Mouse (Mus musculus) hindbrain, embryonic 14.5 days (tissue): ENCODE data around the gene Gm960. TPM values are rescaled to one million over a fixed set of nuclear protein-coding genes. Genes with fewer than 3 reads are reported as not detected.

Experiments
- ATAC-seq: fragments of 200-750 bp; cut with Nextera tagmentation; 2 replicates; pipeline ENCODE4 v1.8.0; 2017; ENCODE audit warnings: moderate number of reproducible peaks, mild to moderate bottlenecking, moderate TSS enrichment, moderate library complexity; ENCODE audit not compliant: low FRiP score
- DNase-seq: peaks from one replicate; pipeline ENCODE4 v3.0.0-alpha.2; 2015; ENCODE audit warnings: low spot score
- H3K27ac ChIP-seq: fragments of 300-500 bp; sonication (generic); 2 replicates; pipeline ENCODE4 v1.5.1; 2014; ENCODE audit warnings: mild to moderate bottlenecking, moderate library complexity
- H3K27me3 ChIP-seq: fragments of 300-500 bp; sonication (generic); 2 replicates; pipeline ENCODE4 v1.6.1; 2014; ENCODE audit warnings: mild to moderate bottlenecking, low read length, mixed read lengths; ENCODE audit not compliant: control insufficient read depth, insufficient read depth
- H3K36me3 ChIP-seq: fragments of 300-500 bp; sonication (generic); replicated peaks from 2 replicates; pipeline ENCODE4 v1.6.1; 2014; ENCODE audit not compliant: control insufficient read depth, insufficient read depth
- H3K4me1 ChIP-seq: fragments of 300-500 bp; sonication (generic); replicated peaks from 2 replicates; pipeline ENCODE4 v1.6.1; 2014; ENCODE audit warnings: antibody characterized with exemption, low read length, mixed read lengths; ENCODE audit not compliant: control insufficient read depth, insufficient read depth
- H3K4me2 ChIP-seq: fragments of 300-500 bp; sonication (generic); replicated peaks from 2 replicates; pipeline ENCODE4 v1.6.1; 2014; ENCODE audit warnings: mild to moderate bottlenecking, moderate library complexity
- H3K4me3 ChIP-seq: fragments of 300-500 bp; sonication (generic); replicated peaks from 2 replicates; pipeline ENCODE4 v1.5.1; 2014; ENCODE audit warnings: mild to moderate bottlenecking, low read length
- H3K9ac ChIP-seq: fragments of 300-500 bp; sonication (generic); 2 replicates; pipeline ENCODE4 v1.6.1; 2014
- H3K9me3 ChIP-seq: fragments of 300-500 bp; sonication (generic); 2 replicates; pipeline ENCODE4 v1.6.1; 2016; ENCODE audit warnings: low read length; ENCODE audit not compliant: control insufficient read depth
- WGBS: fragments of 180-500 bp; shearing (Covaris S2); extraction: QIAGEN DNeasy Blood & Tissue Kit; methylation state at CpG from one replicate; pipeline ENCODE4 v1.1.7; 2014; 5-methylcytosine and 5-hydroxymethylcytosine counted together
- polyA plus RNA-seq: library from polyadenylated mRNA; unstranded; fragments of >200 nt; fragmentation: Nextera tagmentation; extraction: Ambion mirVana; gene quantifications from 2 replicates; pipeline ENCODE4 v1.2.1, GENCODE M21; 2014

The Gm960 gene
- polyA plus RNA-seq, 1 experiment from 2014 or later: 6.3 TPM

DNA sequence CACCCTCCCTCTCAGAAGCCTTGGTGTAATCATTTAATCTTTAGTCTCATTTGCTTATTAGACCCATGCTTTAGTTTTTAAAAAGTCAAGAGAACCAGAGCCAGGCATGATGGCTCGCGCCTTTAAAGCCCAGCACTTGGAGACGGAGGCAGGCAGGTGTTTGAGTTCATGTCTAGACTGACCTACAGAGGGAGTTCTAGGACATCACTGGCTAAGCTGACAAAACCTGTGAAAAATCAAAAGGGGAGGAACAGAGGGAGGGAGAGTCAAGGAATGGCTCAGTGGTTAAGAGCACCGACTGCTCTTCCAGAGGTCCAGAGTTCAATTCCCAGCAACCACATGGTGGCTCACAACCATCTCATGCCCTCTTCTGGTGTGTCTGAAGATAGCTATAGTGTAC lies 62.5 kb downstream of the Gm960 start:
- H3K9me3 ChIP-seq: no peaks in the 10 kb centered on the region
- ATAC-seq: no peak
- no peak overlapping the region for H3K4me2 ChIP-seq
- 64% methylated on average over 4 of the region's 4 CpGs for WGBS
- H3K36me3 ChIP-seq: no peaks in the 10 kb centered on the region
- H3K4me3 ChIP-seq: no peak overlapping the region
- H3K27me3 ChIP-seq: no peaks in the 10 kb centered on the region
- H3K9ac ChIP-seq: no peak overlapping the region
- no peak overlapping the region for H3K27ac ChIP-seq
- H3K4me1 ChIP-seq: no peaks in the 10 kb centered on the region
- no peak for DNase-seq

DNA sequence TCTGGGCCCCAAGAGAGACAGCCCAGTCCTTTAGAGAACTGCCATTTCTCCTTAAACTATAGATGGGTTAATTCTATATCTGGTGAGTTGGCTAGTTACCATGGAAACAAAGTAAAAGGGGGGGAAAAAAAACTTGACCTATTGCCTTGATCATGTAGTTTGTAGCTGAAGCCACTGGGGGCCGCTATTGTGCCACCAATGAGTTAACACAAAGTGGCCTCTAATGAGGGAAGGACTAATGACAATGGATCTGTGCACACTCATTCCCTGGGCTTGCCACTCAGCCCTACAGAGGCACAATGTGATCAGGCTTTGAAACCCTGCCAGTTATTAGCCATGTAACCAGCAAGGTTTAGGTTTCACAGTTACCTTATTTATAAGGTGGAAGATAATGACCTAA lies 69.6 kb downstream of the Gm960 start:
- peak overlapping the region; percentile 14; the same call in 1 of the 2 replicates for H3K9ac ChIP-seq
- ATAC-seq (peak; percentile 68), DNase-seq (peak; percentile 88)
- 0% methylated on average over 1 of the region's 1 CpGs for WGBS
- H3K4me2 ChIP-seq: no peak overlapping the region
- peaks cover 23% of the 10 kb centered on the region for H3K4me1 ChIP-seq
- no peaks in the 10 kb centered on the region for H3K27me3 ChIP-seq
- peaks cover 4% of the 10 kb centered on the region; the same call in 1 of the 2 replicates for H3K36me3 ChIP-seq
- H3K4me3 ChIP-seq: no peak overlapping the region
- no peaks in the 10 kb centered on the region for H3K9me3 ChIP-seq
- peak overlapping the region; percentile 69 for H3K27ac ChIP-seq

DNA sequence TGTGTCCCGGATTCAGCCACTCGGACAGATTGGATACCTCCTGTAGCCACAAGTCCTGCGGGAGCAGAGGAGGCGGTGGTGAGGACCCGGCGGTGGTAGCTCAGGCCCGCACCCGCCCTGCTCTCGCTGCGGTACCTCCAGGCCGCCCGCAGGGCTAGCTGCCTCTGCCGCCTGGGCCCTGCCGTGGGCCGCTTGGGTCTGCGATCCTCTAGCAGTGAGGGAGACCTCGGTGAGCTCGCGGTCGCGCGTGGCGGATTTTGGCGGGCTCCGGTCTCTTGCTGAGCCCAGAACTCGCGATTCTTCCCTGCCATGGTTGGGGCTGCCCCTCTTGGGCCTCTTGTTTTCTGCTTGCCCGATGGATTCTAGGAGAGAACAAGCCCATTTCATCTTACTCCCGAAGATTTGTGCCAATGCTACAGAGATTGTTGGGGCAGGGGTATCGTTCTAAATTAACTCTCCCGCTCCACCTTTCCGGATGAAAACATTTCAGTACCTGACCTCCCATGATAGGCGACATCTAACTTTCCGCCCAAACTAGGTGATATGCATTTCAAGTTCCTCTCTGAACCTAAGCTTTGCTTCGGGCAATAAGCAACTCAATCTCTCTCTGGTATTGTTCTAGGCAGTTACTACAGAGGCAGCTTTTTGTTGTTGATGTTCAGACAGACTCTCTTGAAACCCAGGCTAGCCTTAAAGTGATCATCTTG lies 72.5 kb downstream of the Gm960 start:
- H3K9me3 ChIP-seq: no peaks in the 10 kb centered on the region
- peak overlapping the region; percentile 89 for H3K27ac ChIP-seq
- no peak for DNase-seq
- H3K4me3 ChIP-seq: peak overlapping the region; percentile 51
- peak overlapping the region; percentile 84 for H3K9ac ChIP-seq
- H3K27me3 ChIP-seq: no peaks in the 10 kb centered on the region
- peak overlapping the region; percentile 68 for H3K4me2 ChIP-seq
- H3K4me1 ChIP-seq: peaks cover 23% of the 10 kb centered on the region
- peak; percentile 43; the same call in 1 of the 2 replicates for ATAC-seq
- peaks cover 33% of the 10 kb centered on the region for H3K36me3 ChIP-seq
- 3% methylated on average over 34 of the region's 35 CpGs for WGBS

DNA sequence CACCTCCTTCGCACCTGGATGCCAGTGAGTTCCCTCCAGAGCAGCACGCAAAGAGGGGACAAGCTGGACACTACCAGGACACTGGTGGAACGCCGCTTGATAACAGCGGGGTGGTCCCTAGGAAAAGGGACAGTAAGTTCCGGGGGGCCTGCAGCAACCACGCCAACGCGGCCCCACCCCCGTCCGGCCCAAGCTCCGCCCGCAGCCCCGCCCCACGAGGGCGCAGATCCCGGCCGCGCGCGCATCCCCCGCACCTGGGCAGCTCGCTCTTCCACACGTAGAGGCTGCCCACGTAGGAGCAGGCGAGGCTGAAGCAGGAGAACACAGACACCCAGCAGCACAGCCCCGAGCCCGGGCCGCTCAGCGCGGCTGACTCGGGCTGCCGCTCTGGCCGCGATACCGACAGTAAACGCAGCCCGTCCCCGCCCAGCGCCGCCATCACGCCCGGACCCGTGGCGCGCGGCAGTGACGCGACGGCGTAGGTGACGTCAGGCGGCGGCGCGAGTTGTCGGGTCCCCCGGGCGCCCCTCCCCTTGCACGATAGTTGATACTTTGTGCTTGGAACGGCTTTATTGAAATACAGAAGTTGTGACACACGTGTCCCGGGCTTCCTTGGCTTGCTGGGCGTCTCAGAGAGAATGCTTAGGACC lies 73.2 kb downstream of the Gm960 start, which contains the start of gene Rce1:
Gene Rce1 (minus strand): TSS at position 463 of the 650 bp plus-strand sequence.
- WGBS: under 1% methylated on average over 64 of the region's 64 CpGs
- Histone ChIP-seq H3K9ac (peak within 1 kb of the TSS; percentile 84), H3K27me3 (no peaks in the 10 kb centered on the region), H3K27ac (peak within 1 kb of the TSS; percentile 89), H3K4me3 (peak within 1 kb of the TSS; percentile 51), H3K4me1 (peaks cover 23% of the 10 kb centered on the region), H3K36me3 (peaks cover 39% of the 10 kb centered on the region), H3K4me2 (peak within 1 kb of the TSS; percentile 81), H3K9me3 (no peaks in the 10 kb centered on the region)
- ATAC-seq (peak; percentile 89), DNase-seq (peak; percentile 95)

DNA sequence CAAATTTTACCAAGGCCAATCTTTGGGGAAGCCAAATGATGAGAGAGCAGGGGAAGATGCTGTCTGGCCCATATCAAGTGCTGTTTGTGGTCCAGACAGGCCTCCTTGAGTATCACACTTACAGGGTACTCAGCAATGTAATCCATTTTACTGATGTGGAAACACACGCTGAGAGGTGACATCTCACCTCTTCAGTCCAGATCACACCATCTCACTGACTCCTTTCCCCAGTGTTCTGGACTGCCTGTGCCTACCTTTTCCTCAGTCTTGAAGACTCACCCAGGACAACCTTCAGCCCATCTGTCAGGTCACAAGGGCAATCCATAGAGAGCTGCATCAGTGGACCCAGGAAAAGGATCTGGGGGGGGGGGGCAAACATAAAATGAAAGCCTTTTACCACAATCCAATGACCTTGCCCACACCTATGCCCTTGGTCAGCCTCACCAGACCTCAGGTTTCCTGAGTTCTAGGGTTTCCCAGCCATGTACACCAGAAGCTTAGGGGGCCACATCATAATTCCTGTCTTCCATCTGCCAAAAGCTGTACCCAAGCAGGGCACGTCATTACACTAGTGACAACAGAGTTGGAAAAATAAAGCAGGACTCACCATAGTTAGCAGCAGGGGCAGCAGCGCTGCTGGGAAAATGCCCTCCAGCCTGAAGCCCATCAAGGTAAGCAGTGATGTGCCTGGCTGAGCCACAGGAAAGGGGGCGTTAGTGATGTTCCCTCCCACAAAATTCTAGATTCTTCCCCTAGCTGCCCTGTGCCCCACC lies 73.9 kb downstream of the Gm960 start:
- H3K27ac ChIP-seq: peak overlapping the region; percentile 89; the same call in 1 of the 2 replicates
- peaks cover 23% of the 10 kb centered on the region for H3K4me1 ChIP-seq
- peak overlapping the region; percentile 84 for H3K9ac ChIP-seq
- H3K36me3 ChIP-seq: peaks cover 40% of the 10 kb centered on the region
- no peaks in the 10 kb centered on the region for H3K27me3 ChIP-seq
- no peaks in the 10 kb centered on the region for H3K9me3 ChIP-seq
- DNase-seq (no peak), ATAC-seq (no peak)
- peak overlapping the region; percentile 81 for H3K4me2 ChIP-seq
- 35% methylated on average over 4 of the region's 4 CpGs for WGBS
- peak overlapping the region; percentile 51 for H3K4me3 ChIP-seq

DNA sequence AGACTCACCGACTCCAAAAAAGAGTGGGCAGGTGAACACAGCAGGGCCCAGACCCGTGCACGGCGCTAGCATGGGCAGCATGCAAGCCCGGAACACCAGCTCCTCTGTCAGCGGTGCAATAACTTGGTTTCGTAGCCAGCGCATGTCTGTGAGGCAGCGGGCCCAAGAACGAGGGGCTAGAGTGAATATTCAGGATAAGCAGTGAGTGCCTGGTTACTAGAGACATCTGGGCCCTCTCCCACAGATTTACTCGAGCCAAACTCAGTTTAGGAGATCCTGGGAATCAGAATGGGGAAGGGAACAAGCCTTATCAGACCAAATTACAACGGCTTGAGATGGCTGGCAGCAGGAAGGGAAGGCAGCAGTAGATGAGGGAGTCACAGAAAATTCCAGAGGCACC lies 74.5 kb downstream of the Gm960 start:
- Histone ChIP-seq H3K4me3 (no peak overlapping the region), H3K36me3 (peaks cover 40% of the 10 kb centered on the region), H3K4me2 (no peak overlapping the region), H3K9me3 (no peaks in the 10 kb centered on the region), H3K27me3 (no peaks in the 10 kb centered on the region), H3K9ac (peak overlapping the region; percentile 84; the same call in 1 of the 2 replicates), H3K4me1 (peaks cover 21% of the 10 kb centered on the region), H3K27ac (no peak overlapping the region)
- WGBS: 95% methylated on average over 12 of the region's 12 CpGs
- no peak for ATAC-seq
- no peak for DNase-seq

DNA sequence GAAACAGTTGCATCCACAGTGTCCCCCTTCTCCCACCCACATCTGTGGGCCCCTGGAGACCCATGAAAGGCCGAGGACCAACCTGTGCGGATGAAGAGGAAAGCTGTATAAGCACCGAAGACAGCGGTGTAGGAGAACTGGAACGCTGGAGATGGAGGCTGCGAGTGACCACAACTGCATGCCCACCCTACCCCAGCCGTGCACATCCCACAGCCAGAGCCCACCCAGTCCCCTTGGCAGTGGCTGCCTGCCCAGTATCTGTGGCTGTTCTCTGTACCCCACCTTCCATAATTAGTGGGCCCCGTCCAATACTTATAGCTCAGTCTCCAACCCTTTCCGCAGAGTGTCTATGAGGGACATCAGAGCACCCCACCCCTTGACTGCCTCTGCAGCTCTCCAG lies 75.0 kb downstream of the Gm960 start:
- DNase-seq: no peak
- peaks cover 40% of the 10 kb centered on the region for H3K36me3 ChIP-seq
- no peaks in the 10 kb centered on the region for H3K27me3 ChIP-seq
- WGBS: 98% methylated on average over 9 of the region's 9 CpGs
- H3K4me2 ChIP-seq: no peak overlapping the region
- no peaks in the 10 kb centered on the region for H3K9me3 ChIP-seq
- H3K9ac ChIP-seq: no peak overlapping the region
- no peak for ATAC-seq
- H3K4me1 ChIP-seq: peaks cover 16% of the 10 kb centered on the region
- H3K27ac ChIP-seq: no peak overlapping the region
- H3K4me3 ChIP-seq: no peak overlapping the region

DNA sequence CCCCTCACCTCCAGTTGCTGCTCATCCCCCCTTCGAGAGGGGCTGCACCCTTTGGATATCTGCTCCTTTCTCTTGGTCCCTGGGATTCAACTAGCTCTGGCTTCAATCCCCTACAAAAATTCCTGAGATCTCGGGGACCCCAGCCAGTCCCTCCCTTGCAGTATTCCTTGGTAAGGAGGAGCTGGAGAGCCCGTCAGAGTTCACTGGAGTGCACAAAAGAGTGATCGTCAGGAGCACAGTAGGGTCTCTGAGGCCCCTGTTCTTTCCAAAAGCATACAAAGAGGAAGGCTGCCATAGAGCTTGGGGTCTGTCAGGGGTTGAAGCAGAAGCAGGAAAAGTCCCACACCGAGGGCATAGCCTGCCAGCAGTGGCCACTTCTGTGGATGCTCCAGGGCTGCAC lies 75.7 kb downstream of the Gm960 start:
- H3K27me3 ChIP-seq: no peaks in the 10 kb centered on the region
- 67% methylated on average over 5 of the region's 5 CpGs for WGBS
- H3K4me2 ChIP-seq: no peak overlapping the region
- H3K36me3 ChIP-seq: peaks cover 40% of the 10 kb centered on the region
- H3K4me3 ChIP-seq: no peak overlapping the region
- H3K4me1 ChIP-seq: peaks cover 16% of the 10 kb centered on the region
- H3K27ac ChIP-seq: no peak overlapping the region
- no peak for ATAC-seq
- no peaks in the 10 kb centered on the region for H3K9me3 ChIP-seq
- H3K9ac ChIP-seq: no peak overlapping the region
- no peak for DNase-seq

DNA sequence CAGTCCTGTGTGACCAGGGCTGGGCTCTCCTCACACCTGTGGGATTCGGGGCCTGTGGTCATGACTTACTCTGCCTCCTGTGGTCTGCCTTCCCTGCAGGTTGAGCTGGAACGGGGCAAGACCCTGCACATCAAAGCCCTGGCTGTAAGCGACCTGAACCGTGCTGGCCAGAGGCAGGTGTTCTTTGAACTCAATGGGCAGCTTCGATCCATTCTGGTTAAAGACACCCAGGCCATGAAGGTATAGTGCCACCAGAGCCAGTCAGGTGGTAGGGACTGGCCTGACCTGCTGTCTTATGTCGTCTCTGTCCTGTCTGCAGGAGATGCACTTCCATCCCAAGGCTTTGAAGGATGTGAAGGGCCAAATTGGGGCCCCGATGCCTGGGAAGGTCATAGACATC lies 77.7 kb downstream of the Gm960 start:
- Histone ChIP-seq H3K27me3 (no peaks in the 10 kb centered on the region), H3K4me3 (no peak overlapping the region), H3K9ac (no peak overlapping the region), H3K36me3 (peaks cover 40% of the 10 kb centered on the region), H3K27ac (no peak overlapping the region), H3K4me2 (no peak overlapping the region), H3K9me3 (no peaks in the 10 kb centered on the region), H3K4me1 (peaks cover 13% of the 10 kb centered on the region; the same call in 1 of the 2 replicates)
- DNase-seq: no peak
- no peak for ATAC-seq
- 92% methylated on average over 7 of the region's 7 CpGs for WGBS
